Mouse (Mus musculus) kidney, embryonic 15.5 days (tissue): ENCODE measurements around the gene Myo18a. TPM values are rescaled to one million over a fixed set of nuclear protein-coding genes. Genes with fewer than 3 reads are reported as not detected.
A peak's percentile ranks its signal among the peaks of the same experiment; 100 is the strongest.

ENCODE experiments used
- ATAC-seq: fragments of 200-750 bp; cut with Nextera tagmentation; replicated peaks from 2 replicates; pipeline ENCODE4 v1.8.0; 2017; ENCODE audit warnings: moderate TSS enrichment; ENCODE audit not compliant: low FRiP score
- H3K27ac ChIP-seq: fragments of 300-500 bp; sonication (generic); 2 replicates; pipeline ENCODE4 v1.5.1; 2015; ENCODE audit warnings: mild to moderate bottlenecking, inconsistent platforms
- H3K27me3 ChIP-seq: fragments of 300-500 bp; sonication (generic); 2 replicates; pipeline ENCODE4 v1.6.1; 2015; ENCODE audit warnings: inconsistent platforms
- H3K36me3 ChIP-seq: fragments of 300-500 bp; sonication (generic); 2 replicates; pipeline ENCODE4 v1.6.1; 2015; ENCODE audit warnings: inconsistent platforms
- H3K4me1 ChIP-seq: fragments of 300-500 bp; sonication (generic); 2 replicates; pipeline ENCODE4 v1.6.1; 2015; ENCODE audit warnings: inconsistent platforms
- H3K4me2 ChIP-seq: fragments of 300-500 bp; sonication (generic); 2 replicates; pipeline ENCODE4 v1.6.1; 2015; ENCODE audit warnings: moderate library complexity, mild to moderate bottlenecking, inconsistent platforms
- H3K4me3 ChIP-seq: fragments of 300-500 bp; sonication (generic); replicated peaks from 2 replicates; pipeline ENCODE4 v1.5.1; 2015; ENCODE audit warnings: mild to moderate bottlenecking, inconsistent platforms
- H3K9ac ChIP-seq: fragments of 300-500 bp; sonication (generic); 2 replicates; pipeline ENCODE4 v1.6.1; 2015; ENCODE audit warnings: mild to moderate bottlenecking, inconsistent platforms
- H3K9me3 ChIP-seq: fragments of 300-500 bp; sonication (generic); replicated peaks from 2 replicates; pipeline ENCODE4 v1.6.1; 2016; ENCODE audit warnings: inconsistent platforms
- WGBS: fragments of 180-500 bp; shearing (Covaris S2); methylation state at CpG from one replicate; pipeline ENCODE4 v1.1.7; 2015; ENCODE audit warnings: mixed read lengths; 5-methylcytosine and 5-hydroxymethylcytosine counted together
- polyA plus RNA-seq: library from polyadenylated mRNA; unstranded; fragments of >200 nt; fragmentation: Nextera tagmentation; extraction: Ambion mirVana; gene quantifications from 2 replicates; pipeline ENCODE4 v1.2.1, GENCODE M21; 2015

Gene Myo18a
- polyA plus RNA-seq, 1 experiment from 2014 or later, result 31.8 TPM

DNA sequence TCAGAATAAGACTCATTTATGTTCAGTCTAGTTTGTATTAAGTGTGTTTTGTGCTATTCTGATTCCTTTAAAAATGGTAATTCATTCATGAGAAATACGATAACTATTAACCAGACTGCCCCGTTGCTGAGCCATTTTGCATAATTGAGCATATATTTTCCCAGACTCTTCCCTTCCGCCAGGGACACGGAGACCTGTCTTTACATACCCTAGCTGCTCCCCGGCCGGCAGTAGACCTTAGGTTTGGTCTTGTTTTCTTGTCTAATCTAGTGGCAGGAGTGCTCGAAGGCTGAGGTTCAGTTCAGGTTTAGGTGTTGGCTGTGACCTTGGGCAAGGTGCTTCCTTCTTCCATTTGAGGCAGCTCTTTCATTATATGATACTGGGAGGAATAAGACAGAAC, 99.8 kb downstream of the Myo18a start:
- no peak overlapping the region for H3K9ac ChIP-seq
- no peak overlapping the region for H3K27ac ChIP-seq
- H3K4me2 ChIP-seq, result no peak overlapping the region
- peaks cover 30% of the 10 kb centered on the region for H3K36me3 ChIP-seq
- peaks cover 49% of the 10 kb centered on the region for H3K27me3 ChIP-seq
- WGBS, result 68% methylated on average over 7 of the region's 7 CpGs
- H3K9me3 ChIP-seq, result no peaks in the 10 kb centered on the region
- no peak for ATAC-seq
- peaks cover 17% of the 10 kb centered on the region for H3K4me1 ChIP-seq
- no peak overlapping the region for H3K4me3 ChIP-seq

- no peak overlapping the region for H3K27ac ChIP-seq
- no peaks in the 10 kb centered on the region for H3K9me3 ChIP-seq
- H3K9ac ChIP-seq, result no peak overlapping the region
- peaks cover 20% of the 10 kb centered on the region for H3K4me1 ChIP-seq
- no peak overlapping the region for H3K4me2 ChIP-seq
- peaks cover 50% of the 10 kb centered on the region for H3K27me3 ChIP-seq
- H3K4me3 ChIP-seq, result no peak overlapping the region
- no peak for ATAC-seq
- 68% methylated on average over 12 of the region's 12 CpGs for whole genome bisulfite sequencing
- peaks cover 22% of the 10 kb centered on the region for H3K36me3 ChIP-seq
Measured at GRCm38 (mm10) chr11:77864771-77865170, 101.7 kb downstream of the Myo18a start.

DNA sequence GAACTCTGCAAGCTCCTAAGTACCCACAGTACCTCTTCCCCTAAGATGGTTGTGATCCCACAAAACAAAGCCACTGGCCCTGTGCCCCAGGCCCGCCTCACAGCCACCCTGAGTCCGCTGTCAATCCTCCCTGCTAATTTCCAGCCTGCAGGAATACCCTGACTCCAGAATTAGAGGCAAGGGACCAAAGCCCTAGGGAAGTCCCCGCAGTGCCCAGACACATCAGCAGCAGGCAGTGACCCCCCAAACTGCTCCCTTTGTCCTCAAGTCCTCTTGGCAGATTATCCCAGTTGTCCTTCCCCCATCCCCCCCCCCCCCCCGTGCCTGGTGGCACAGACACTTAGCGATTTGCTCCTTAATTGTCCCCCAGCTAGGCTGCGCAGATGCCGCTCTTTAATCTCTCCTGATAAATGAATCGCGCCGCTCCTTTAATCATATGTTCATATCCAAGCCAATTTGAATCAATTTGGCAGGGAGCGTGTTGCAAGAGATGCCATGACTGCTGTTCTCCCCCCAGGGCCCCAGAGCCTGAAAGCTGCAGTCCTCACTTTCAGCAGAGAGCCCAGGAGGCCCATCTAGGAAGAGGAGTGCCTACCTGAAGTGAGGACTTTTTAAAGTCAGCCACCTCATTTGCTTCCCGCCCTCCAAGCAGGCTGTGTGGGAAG, 104.5 kb downstream of the Myo18a start:
- Histone ChIP-seq H3K9ac (no peak overlapping the region), H3K4me1 (peaks cover 26% of the 10 kb centered on the region), H3K27me3 (peaks cover 44% of the 10 kb centered on the region), H3K9me3 (no peaks in the 10 kb centered on the region), H3K4me3 (no peak overlapping the region), H3K36me3 (peaks cover 8% of the 10 kb centered on the region), H3K4me2 (no peak overlapping the region), H3K27ac (no peak overlapping the region)
- 26% methylated on average over 11 of the region's 12 CpGs for WGBS
- no peak for ATAC-seq

GRCm38 (mm10) chr11:77871436-77871835, 108.4 kb downstream of the Myo18a start:
- ATAC-seq, result no peak
- 53% methylated on average over 4 of the region's 4 CpGs for WGBS

GRCm38 (mm10) chr11:77872236-77872635, 109.2 kb downstream of the Myo18a start:
- Histone ChIP-seq H3K36me3 (no peaks in the 10 kb centered on the region), H3K4me2 (peak overlapping the region; percentile 27; the same call in 1 of the 2 replicates), H3K27ac (no peak overlapping the region), H3K9me3 (no peaks in the 10 kb centered on the region), H3K4me1 (peaks cover 35% of the 10 kb centered on the region), H3K27me3 (peaks cover 50% of the 10 kb centered on the region), H3K4me3 (no peak overlapping the region), H3K9ac (no peak overlapping the region)
- ATAC-seq, result no peak
- 4% methylated on average over 11 of the region's 11 CpGs for WGBS

More at GRCm38 (mm10) chr11:77871436-77871835, 108.4 kb downstream of the Myo18a start:
- Histone ChIP-seq H3K4me1 (peaks cover 37% of the 10 kb centered on the region), H3K36me3 (no peaks in the 10 kb centered on the region), H3K27me3 (peaks cover 54% of the 10 kb centered on the region), H3K4me2 (no peak overlapping the region), H3K4me3 (no peak overlapping the region), H3K27ac (no peak overlapping the region), H3K9me3 (no peaks in the 10 kb centered on the region), H3K9ac (no peak overlapping the region)

- 1% methylated on average over 7 of the region's 7 CpGs for WGBS
- peak overlapping the region; percentile 27; the same call in 1 of the 2 replicates for H3K4me2 ChIP-seq
- H3K9ac ChIP-seq, result no peak overlapping the region
- no peaks in the 10 kb centered on the region for H3K9me3 ChIP-seq
- H3K4me1 ChIP-seq, result peaks cover 31% of the 10 kb centered on the region
- no peak overlapping the region for H3K27ac ChIP-seq
- H3K36me3 ChIP-seq, result no peaks in the 10 kb centered on the region
- no peak for ATAC-seq
- H3K4me3 ChIP-seq, result no peak overlapping the region
- H3K27me3 ChIP-seq, result peaks cover 47% of the 10 kb centered on the region
Measured at GRCm38 (mm10) chr11:77872685-77873084, 109.6 kb downstream of the Myo18a start.

GRCm38 (mm10) chr11:77873116-77873515, 110.1 kb downstream of the Myo18a start:
- 43% methylated on average over 3 of the region's 3 CpGs for WGBS
- Histone ChIP-seq H3K36me3 (no peaks in the 10 kb centered on the region), H3K4me2 (no peak overlapping the region), H3K9me3 (no peaks in the 10 kb centered on the region), H3K4me1 (peaks cover 27% of the 10 kb centered on the region), H3K4me3 (no peak overlapping the region), H3K27me3 (peaks cover 42% of the 10 kb centered on the region), H3K9ac (no peak overlapping the region), H3K27ac (no peak overlapping the region)
- no peak for ATAC-seq

- H3K4me1 ChIP-seq, result peaks cover 23% of the 10 kb centered on the region
- WGBS, result 56% methylated on average over 6 of the region's 6 CpGs
- H3K9me3 ChIP-seq, result no peaks in the 10 kb centered on the region
- H3K9ac ChIP-seq, result no peak overlapping the region
- no peak overlapping the region for H3K27ac ChIP-seq
- H3K4me3 ChIP-seq, result no peak overlapping the region
- no peaks in the 10 kb centered on the region for H3K36me3 ChIP-seq
- no peak for ATAC-seq
- no peak overlapping the region for H3K4me2 ChIP-seq
- peaks cover 28% of the 10 kb centered on the region for H3K27me3 ChIP-seq
Measured at GRCm38 (mm10) chr11:77874685-77875231, 111.7 kb downstream of the Myo18a start.

DNA sequence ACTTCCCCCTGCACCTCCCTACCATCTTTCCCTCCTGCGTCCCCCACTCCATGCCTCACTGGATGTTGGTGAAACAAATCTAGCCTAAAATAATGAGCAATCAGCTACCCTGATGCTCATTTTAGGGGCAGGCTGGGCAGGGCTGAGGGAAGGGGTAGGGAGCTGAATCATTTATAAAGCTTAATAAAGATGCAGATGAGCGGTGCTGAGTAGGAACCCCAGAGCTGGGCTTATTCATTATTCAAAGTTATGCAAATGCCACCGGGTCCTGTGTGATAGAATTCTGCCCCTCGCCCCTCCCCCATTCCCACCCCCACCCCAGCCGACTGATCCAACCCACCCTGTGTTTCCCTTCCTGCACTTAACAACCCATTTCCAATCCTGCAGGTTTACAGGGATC, 112.2 kb downstream of the Myo18a start:
- 48% methylated on average over 5 of the region's 5 CpGs for WGBS
- H3K9me3 ChIP-seq, result no peaks in the 10 kb centered on the region
- no peak overlapping the region for H3K9ac ChIP-seq
- H3K4me2 ChIP-seq, result no peak overlapping the region
- H3K27me3 ChIP-seq, result peaks cover 25% of the 10 kb centered on the region
- H3K4me3 ChIP-seq, result no peak overlapping the region
- peaks cover 23% of the 10 kb centered on the region for H3K4me1 ChIP-seq
- H3K36me3 ChIP-seq, result no peaks in the 10 kb centered on the region
- no peak overlapping the region for H3K27ac ChIP-seq
- ATAC-seq, result no peak

DNA sequence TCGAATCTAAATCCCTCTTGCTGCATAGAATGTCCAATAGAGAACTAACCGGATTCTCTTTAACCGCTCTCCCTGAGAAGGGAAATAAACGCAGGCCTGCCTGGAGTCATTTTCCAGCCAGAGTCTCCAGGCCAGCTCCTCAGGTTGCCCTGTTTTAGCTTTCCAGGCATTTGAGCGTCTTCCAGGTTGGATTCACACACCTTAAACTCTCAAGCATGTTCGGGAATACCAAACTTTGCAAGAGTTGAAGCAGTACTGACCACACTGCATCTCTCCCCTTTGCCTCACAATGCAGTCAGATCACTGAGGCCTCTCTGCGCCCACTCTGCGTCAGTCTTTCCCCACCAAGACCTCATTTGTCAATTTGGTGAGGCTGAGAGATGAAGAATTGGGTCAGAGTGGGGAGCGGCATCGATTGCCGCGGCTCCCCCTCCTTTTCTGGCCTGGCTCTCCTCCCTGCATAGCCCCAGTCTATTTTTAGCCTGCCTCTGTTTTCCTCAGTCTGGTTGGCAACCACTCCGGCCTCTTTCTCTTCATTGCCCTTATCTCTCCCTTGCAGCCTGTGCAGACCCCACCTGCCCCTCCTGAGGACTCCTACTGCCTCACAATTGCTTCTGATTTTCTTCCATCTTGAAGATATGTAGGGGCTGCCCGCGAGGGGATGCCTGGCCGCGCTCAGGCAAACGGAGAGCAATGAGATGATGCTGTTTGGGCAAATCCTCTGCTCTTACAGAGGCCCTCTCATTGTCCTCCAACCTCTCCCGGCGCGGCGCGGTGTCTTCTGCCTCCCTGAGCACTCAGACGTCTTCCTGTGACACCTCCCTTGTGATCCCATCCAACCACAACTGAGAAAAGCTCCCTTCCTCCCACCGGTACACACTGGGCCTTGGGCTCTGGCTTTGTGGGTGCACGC, 113.1 kb downstream of the Myo18a start:
- H3K4me3 ChIP-seq, result no peak overlapping the region
- H3K27me3 ChIP-seq, result peaks cover 17% of the 10 kb centered on the region
- peaks cover 23% of the 10 kb centered on the region for H3K4me1 ChIP-seq
- H3K4me2 ChIP-seq, result no peak overlapping the region
- H3K27ac ChIP-seq, result no peak overlapping the region
- no peaks in the 10 kb centered on the region for H3K36me3 ChIP-seq
- ATAC-seq, result no peak
- no peaks in the 10 kb centered on the region for H3K9me3 ChIP-seq
- H3K9ac ChIP-seq, result no peak overlapping the region
- WGBS, result 64% methylated on average over 26 of the region's 26 CpGs

GRCm38 (mm10) chr11:77876760-77877148, 113.7 kb downstream of the Myo18a start:
- Histone ChIP-seq H3K4me1 (peaks cover 23% of the 10 kb centered on the region), H3K36me3 (no peaks in the 10 kb centered on the region), H3K9me3 (no peaks in the 10 kb centered on the region), H3K9ac (no peak overlapping the region), H3K27me3 (peaks cover 14% of the 10 kb centered on the region), H3K4me2 (no peak overlapping the region), H3K4me3 (no peak overlapping the region), H3K27ac (no peak overlapping the region)
- no peak for ATAC-seq
- WGBS, result 49% methylated on average over 11 of the region's 11 CpGs
